Mouse (Mus musculus) T-helper 1 cell (primary cell): ENCODE results near the gene Gtpbp8.

ENCODE experiments used
- in situ Hi-C: fragments of 300-600 bp; cut with MboI, MseI; formaldehyde crosslinking; loops from one replicate; pipeline ENCODE4 v1.15.1; 2025; ENCODE audit warnings: high pct_unique_total_duplicates

Gtpbp8 gene

GRCm38 (mm10) chr16:44725286-44726223 is 20.6 kb downstream of the Gtpbp8 start:
- in situ Hi-C loops, result no loop called here

DNA sequence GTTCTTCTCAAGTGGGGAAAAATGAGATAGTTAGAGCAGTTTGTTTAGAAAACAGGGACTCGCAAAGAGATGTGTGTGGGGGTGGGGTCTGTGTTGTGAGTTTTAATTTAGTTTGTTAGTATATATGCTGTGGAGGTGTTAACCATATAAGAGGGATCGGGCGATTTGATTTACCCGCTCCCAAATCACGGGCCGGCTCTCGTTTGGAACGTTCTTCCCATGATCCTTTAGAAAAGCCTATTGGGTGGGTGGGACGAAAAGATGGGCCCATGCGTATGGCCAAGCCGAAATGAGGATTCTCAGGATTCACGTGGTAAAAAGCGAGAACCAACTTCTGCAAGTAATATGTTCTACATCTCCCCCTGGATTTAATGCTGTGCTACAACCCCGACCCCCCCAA is 21.3 kb downstream of the Gtpbp8 start:
- in situ Hi-C loops, result no loop called here

- in situ Hi-C loops, result no loop called here
These were observed 21.9 kb downstream of the Gtpbp8 start, which contains the start of gene Nepro for GRCm38 (mm10) chr16:44724083-44724787. Nepro (plus strand) TSS chr16:44724301.

DNA sequence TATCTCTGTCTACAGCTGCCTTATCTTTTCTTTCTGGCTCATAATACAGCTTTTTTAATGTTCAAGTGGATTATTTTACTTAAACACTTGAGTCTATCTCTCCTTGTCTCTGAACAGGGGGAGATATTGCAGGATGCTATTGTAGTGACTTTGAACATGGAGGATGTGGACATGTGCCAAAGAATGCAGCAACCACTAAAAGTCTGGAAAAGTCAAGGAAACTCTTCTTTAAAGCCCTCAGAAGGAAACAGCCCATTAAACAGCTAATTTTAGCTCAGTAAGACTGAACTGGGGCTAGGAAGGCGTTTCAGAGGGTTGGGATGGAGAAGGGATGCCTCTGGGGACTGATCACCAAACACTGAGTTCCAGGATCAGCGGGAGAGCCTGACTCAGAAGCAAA is 23.5 kb downstream of the Gtpbp8 start:
- in situ Hi-C loops, result no loop called here

DNA sequence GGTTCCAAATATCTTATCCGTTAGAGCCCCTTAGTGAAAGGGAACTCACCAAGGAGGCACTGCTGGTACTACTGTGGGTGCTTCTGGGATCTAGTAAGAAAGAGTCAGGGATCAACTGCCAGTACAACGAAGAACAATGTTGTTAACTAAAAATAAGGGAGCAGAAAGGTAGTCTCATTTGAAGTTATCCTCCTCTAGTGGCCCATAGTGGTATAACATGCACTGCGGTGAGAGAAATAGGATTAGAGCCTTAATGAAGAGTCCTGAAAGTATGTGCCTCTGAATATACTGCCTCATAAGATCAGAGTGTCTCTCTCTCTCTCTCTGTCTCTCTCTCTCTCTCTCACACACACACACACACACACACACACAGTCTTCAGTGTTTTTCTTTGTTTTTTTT is 25.6 kb downstream of the Gtpbp8 start:
- in situ Hi-C loops, result no loop called here

DNA sequence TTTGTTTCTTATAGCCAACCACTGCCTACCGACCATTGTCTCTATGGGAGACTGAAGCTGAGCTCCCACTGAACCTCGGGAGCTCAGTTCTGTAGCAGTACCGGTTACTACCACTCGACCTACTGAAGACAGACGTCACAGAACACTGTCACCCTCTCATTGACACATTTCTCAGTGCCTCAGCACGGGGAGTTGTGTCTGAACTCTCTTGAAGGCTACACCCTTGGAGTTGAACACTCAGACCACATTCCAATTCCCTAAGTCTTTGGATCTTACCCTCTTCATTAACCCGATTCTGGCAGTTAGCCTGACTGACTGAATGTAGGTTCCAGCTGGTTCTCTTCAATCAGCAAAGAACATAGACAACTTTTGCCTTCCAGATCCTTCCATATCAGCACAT is 26.8 kb downstream of the Gtpbp8 start:
- in situ Hi-C loops, result no loop called here

- in situ Hi-C loops, result no loop called here
These were observed 28.3 kb downstream of the Gtpbp8 start for GRCm38 (mm10) chr16:44717838-44718237.

- in situ Hi-C loops, result no loop called here
These were observed 29.0 kb downstream of the Gtpbp8 start for GRCm38 (mm10) chr16:44717141-44717634.

DNA sequence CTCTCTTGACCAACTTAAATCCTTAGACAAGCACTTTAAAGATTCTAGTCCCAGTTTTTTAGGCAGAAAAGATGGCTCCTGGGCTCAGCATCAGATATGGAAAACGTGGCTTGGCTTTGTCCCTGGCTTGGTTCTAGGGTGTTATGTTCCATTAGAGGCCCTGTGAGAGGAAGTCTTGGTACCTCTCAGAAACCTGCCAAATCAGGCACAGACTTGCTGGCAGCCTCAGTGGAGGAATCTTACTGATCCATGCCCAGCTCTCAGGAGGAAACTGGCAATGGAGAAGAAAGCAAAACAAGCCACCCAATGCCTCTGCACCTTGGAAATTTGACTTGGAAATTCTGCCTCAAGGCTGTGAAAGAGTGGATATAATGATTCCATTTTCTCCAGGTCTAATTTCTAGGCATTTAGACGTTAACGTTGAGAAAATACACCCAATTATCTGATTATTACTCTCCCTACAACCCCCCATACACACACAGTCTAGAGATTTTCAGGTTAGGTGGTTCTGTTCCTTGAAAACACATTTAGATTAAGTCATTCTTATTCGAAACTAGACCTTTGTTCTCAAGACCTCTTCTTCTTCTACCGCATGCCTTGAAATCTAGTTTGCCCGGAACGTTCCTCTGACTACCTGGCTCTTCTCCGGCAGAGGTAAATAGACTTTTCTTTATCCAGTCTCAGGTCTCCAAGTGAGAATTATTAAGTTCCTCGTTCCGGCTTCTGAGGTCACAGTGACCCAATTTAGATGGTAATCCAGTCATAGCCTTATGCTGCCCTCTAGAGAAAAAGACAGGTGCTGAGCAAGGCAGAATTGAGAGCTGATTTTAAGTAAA is 29.6 kb downstream of the Gtpbp8 start:
- in situ Hi-C loops, result no loop called here

- in situ Hi-C loops, result no loop called here
These were observed 42.7 kb downstream of the Gtpbp8 start for GRCm38 (mm10) chr16:44703458-44703857.

DNA sequence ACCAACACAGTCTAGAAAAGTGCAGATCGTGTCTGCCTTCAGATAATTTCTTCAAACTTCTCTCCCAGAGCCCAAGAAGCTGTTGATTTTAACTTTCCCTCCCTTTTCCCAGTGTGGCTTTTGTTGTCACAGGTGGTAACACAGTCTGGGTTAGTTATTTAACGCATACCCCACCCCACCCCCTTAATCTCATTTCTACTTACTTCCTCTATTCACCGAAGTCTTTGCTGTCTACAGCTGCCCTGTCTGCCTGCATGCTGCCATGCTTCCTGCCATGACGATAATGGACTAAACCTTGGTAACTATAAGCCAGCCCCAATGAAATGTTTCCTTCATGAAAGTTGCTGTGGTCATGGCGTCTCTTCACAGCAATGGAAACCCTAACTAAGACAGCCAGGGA is 43.9 kb downstream of the Gtpbp8 start:
- in situ Hi-C loops, result no loop called here

DNA sequence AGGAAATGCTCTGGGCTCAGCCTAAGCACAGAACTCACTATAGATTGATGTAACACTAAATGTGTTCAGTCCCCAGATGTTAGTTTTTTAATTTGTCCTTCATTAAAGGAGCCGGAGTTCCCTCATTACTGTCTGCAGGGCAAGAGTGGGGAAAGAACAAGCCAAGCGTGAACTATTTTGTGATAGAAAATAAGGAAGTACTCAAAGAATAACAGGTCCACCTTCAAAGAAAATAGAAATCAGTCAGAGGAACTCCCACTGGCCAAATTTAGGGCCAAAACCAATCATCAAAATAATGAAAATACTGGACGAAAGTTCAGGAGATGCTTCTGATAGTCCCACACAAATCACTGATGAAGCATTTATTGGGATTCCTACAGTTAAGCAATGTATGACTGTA is 45.0 kb downstream of the Gtpbp8 start:
- in situ Hi-C loops, result no loop called here

DNA sequence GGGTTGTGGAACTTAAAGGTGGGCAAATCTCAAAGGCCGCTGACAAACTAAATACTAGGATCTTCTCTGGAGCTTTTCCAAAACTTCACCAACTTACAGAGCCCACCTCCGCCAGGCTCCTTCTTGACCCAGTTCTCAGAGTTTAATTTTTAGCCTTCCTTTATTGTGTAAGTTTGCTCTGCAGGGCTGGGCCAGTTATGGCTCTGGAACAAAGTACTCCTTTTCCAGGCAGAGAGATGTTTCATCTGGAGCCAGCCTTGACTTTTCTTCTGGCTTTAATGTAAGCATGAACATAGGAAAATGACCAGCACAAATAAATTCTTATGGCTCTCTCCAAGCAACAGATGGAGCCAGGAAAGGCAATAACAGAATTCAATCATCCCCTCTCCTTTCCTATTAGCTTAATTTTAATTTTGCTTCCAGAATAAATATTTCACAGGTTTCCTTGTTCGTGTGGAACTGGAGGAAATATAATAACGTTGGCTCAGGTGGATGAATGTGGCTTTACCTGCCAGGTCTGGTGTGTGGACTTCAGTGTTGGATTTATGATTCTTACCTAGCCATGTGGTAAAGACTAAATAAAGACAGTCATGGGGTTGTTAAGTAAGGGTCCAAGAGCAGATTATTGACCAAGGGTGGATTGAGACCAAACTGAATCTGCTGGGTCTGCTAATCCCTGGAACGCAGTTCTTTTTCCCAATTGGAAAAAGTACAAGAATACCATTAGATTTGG is 48.5 kb downstream of the Gtpbp8 start:
- in situ Hi-C loops, result loop anchor here (5.0 kb wide), 1 partner anchor 215 kb away; no protein-coding TSS in a partner anchor

- in situ Hi-C loops, result loop anchor here (5.0 kb wide), 1 partner anchor 214 kb away; no protein-coding TSS in a partner anchor
These were observed 50.1 kb downstream of the Gtpbp8 start for GRCm38 (mm10) chr16:44695859-44696620.

GRCm38 (mm10) chr16:44695214-44695858 is 50.8 kb downstream of the Gtpbp8 start:
- in situ Hi-C loops, result loop anchor here (5.0 kb wide), 1 partner anchor 213 kb away; no protein-coding TSS in a partner anchor

DNA sequence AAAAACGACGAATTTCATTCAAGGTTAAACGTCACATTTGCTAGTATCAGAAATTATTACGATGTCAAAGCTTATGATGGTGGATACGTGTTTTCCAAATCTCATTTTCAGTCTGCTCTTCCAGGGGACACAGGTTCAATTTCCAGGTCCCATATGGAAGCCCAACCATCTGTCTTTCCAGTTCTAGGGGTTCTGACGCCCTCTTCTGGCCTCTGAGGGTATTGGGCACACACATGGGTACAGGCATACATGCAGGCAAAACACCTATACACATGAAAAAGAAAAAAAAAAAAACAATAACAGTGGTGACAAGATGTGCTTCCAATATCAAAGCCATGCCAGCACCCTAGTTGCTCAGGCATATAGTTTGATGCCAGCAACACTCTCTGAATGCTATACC is 52.5 kb downstream of the Gtpbp8 start:
- in situ Hi-C loops, result no loop called here

GRCm38 (mm10) chr16:44692541-44692940 is 53.6 kb downstream of the Gtpbp8 start:
- in situ Hi-C loops, result no loop called here

DNA sequence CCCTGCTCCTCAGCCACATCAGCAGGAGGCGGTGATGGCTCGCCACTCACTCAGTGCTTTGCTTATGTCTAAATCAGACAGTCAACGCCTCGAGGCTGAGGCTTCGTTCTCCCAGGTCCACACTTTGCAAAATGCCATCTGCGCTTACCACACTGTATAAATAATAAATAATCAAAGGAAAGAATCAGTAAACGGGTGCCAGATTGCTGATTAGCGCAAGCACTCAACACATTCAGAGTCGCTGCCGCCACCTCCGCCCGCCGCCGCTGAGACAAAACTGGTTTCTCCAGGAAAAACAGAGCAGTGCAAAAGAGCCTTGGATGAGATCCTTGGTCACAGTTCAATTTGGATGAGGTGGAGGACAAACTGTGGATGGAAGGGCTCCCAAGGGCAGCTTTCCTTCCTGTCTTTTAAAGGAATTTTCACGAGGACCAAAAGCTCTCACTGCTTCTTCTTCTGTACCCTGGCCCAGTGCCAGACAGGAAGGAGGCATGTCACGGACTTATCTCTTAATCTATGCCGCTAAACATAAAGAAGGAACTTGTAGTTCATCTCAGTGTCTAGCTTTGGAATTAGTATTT is 54.5 kb downstream of the Gtpbp8 start:
- in situ Hi-C loops, result no loop called here

- in situ Hi-C loops, result no loop called here
These were observed 55.1 kb downstream of the Gtpbp8 start for GRCm38 (mm10) chr16:44691066-44691465.
